Mouse (Mus musculus) embryonic facial prominence, embryonic 13.5 days (tissue): ENCODE data around the gene Atg16l2. TPM values are rescaled to one million over a fixed set of nuclear protein-coding genes. Genes with fewer than 3 reads are reported as not detected.

ENCODE experiments used
- ATAC-seq: fragments of 200-750 bp; cut with Nextera tagmentation; 2 replicates; pipeline ENCODE4 v1.8.0; 2017; ENCODE audit warnings: low read depth; ENCODE audit not compliant: insufficient number of reproducible peaks, insufficient read depth, low FRiP score, low TSS enrichment
- H3K27ac ChIP-seq: fragments of 300-500 bp; sonication (generic); 2 replicates; pipeline ENCODE4 v1.5.1; 2015; ENCODE audit warnings: moderate library complexity, mild to moderate bottlenecking, inconsistent platforms
- H3K27me3 ChIP-seq: fragments of 300-500 bp; sonication (generic); 2 replicates; pipeline ENCODE4 v1.6.1; 2015; ENCODE audit warnings: mild to moderate bottlenecking, inconsistent platforms
- H3K36me3 ChIP-seq: fragments of 300-500 bp; sonication (generic); 2 replicates; pipeline ENCODE4 v1.6.1; 2015; ENCODE audit warnings: mild to moderate bottlenecking, inconsistent platforms
- H3K4me1 ChIP-seq: fragments of 300-500 bp; sonication (generic); 2 replicates; pipeline ENCODE4 v1.6.1; 2015; ENCODE audit warnings: inconsistent platforms
- H3K4me2 ChIP-seq: fragments of 300-500 bp; sonication (generic); 2 replicates; pipeline ENCODE4 v1.6.1; 2015; ENCODE audit warnings: moderate library complexity, mild to moderate bottlenecking, inconsistent platforms
- H3K4me3 ChIP-seq: fragments of 300-500 bp; sonication (generic); 2 replicates; pipeline ENCODE4 v1.5.1; 2015; ENCODE audit warnings: mild to moderate bottlenecking, inconsistent platforms
- H3K9ac ChIP-seq: fragments of 300-500 bp; sonication (generic); 2 replicates; pipeline ENCODE4 v1.6.1; 2015; ENCODE audit warnings: mild to moderate bottlenecking, inconsistent platforms
- H3K9me3 ChIP-seq: fragments of 300-500 bp; sonication (generic); 2 replicates; pipeline ENCODE4 v1.6.1; 2016; ENCODE audit warnings: inconsistent platforms
- WGBS: fragments of 180-500 bp; shearing (Covaris S2); methylation state at CpG from one replicate; pipeline ENCODE4 v1.1.7; 2015; ENCODE audit warnings: mixed read lengths; 5-methylcytosine and 5-hydroxymethylcytosine counted together
- polyA plus RNA-seq: library from polyadenylated mRNA; unstranded; fragments of >200 nt; fragmentation: Nextera tagmentation; extraction: Ambion mirVana; gene quantifications from 2 replicates; pipeline ENCODE4 v1.2.1, GENCODE M21; 2015

The Atg16l2 gene
- polyA plus RNA-seq, 1 experiment from 2014 or later = 15.7 TPM

- Histone ChIP-seq H3K36me3 (peaks cover 33% of the 10 kb centered on the region), H3K4me3 (no peak overlapping the region), H3K4me2 (no peak overlapping the region), H3K4me1 (no peaks in the 10 kb centered on the region), H3K27me3 (no peaks in the 10 kb centered on the region), H3K9me3 (no peaks in the 10 kb centered on the region), H3K27ac (no peak overlapping the region), H3K9ac (no peak overlapping the region)
- WGBS = 87% methylated on average over 4 of the region's 4 CpGs
- ATAC-seq = no peak
Observed at GRCm38 (mm10) chr7:101261941-101262546, 40.0 kb downstream of the Atg16l2 start.

GRCm38 (mm10) chr7:101258482-101258881 lies 43.6 kb downstream of the Atg16l2 start:
- Histone ChIP-seq H3K4me3 (no peak overlapping the region), H3K9me3 (no peaks in the 10 kb centered on the region), H3K27ac (no peak overlapping the region), H3K4me1 (no peaks in the 10 kb centered on the region), H3K9ac (no peak overlapping the region), H3K36me3 (peaks cover 51% of the 10 kb centered on the region), H3K27me3 (no peaks in the 10 kb centered on the region), H3K4me2 (no peak overlapping the region)
- ATAC-seq = no peak

- Histone ChIP-seq H3K27me3 (no peaks in the 10 kb centered on the region), H3K4me1 (no peaks in the 10 kb centered on the region), H3K4me2 (no peak overlapping the region), H3K27ac (no peak overlapping the region), H3K9me3 (no peaks in the 10 kb centered on the region), H3K4me3 (no peak overlapping the region), H3K36me3 (peaks cover 39% of the 10 kb centered on the region), H3K9ac (no peak overlapping the region)
- 74% methylated on average over 2 of the region's 2 CpGs for WGBS
- ATAC-seq = no peak
Observed at GRCm38 (mm10) chr7:101253071-101253470, 49.0 kb downstream of the Atg16l2 start.

- Histone ChIP-seq H3K4me1 (no peaks in the 10 kb centered on the region), H3K36me3 (peaks cover 32% of the 10 kb centered on the region), H3K4me3 (no peak overlapping the region), H3K27ac (no peak overlapping the region), H3K9me3 (no peaks in the 10 kb centered on the region), H3K4me2 (no peak overlapping the region), H3K27me3 (no peaks in the 10 kb centered on the region), H3K9ac (no peak overlapping the region)
- WGBS = 81% methylated on average over 2 of the region's 2 CpGs
- ATAC-seq = no peak
Observed at GRCm38 (mm10) chr7:101249173-101249572, 52.9 kb downstream of the Atg16l2 start.

- H3K9me3 ChIP-seq = no peaks in the 10 kb centered on the region
Observed at GRCm38 (mm10) chr7:101248760-101249159, 53.3 kb downstream of the Atg16l2 start.

GRCm38 (mm10) chr7:101236712-101237473 lies 65.2 kb downstream of the Atg16l2 start:
- Histone ChIP-seq H3K9me3 (no peaks in the 10 kb centered on the region), H3K36me3 (peaks cover 18% of the 10 kb centered on the region), H3K27ac (no peak overlapping the region), H3K27me3 (no peaks in the 10 kb centered on the region), H3K9ac (no peak overlapping the region), H3K4me2 (no peak overlapping the region), H3K4me1 (no peaks in the 10 kb centered on the region), H3K4me3 (no peak overlapping the region)
- 73% methylated on average over 8 of the region's 8 CpGs for WGBS
- ATAC-seq = no peak

More at GRCm38 (mm10) chr7:101248760-101249159, 53.3 kb downstream of the Atg16l2 start:
- WGBS = 93% methylated on average over 4 of the region's 4 CpGs
- Histone ChIP-seq H3K9ac (no peak overlapping the region), H3K27me3 (no peaks in the 10 kb centered on the region), H3K36me3 (peaks cover 28% of the 10 kb centered on the region), H3K4me2 (no peak overlapping the region), H3K4me3 (no peak overlapping the region), H3K4me1 (no peaks in the 10 kb centered on the region), H3K27ac (no peak overlapping the region)
- ATAC-seq = no peak

GRCm38 (mm10) chr7:101232716-101233115 lies 69.3 kb downstream of the Atg16l2 start:
- Histone ChIP-seq H3K4me1 (no peaks in the 10 kb centered on the region), H3K4me2 (no peak overlapping the region), H3K27me3 (no peaks in the 10 kb centered on the region), H3K27ac (no peak overlapping the region), H3K4me3 (no peak overlapping the region), H3K36me3 (peaks cover 5% of the 10 kb centered on the region), H3K9me3 (no peaks in the 10 kb centered on the region), H3K9ac (no peak overlapping the region)
- 80% methylated on average over 3 of the region's 3 CpGs for WGBS
- ATAC-seq = no peak

GRCm38 (mm10) chr7:101231458-101231857 lies 70.6 kb downstream of the Atg16l2 start:
- H3K36me3 ChIP-seq = peaks cover 5% of the 10 kb centered on the region
- H3K4me2 ChIP-seq = no peak overlapping the region
- H3K27ac ChIP-seq = no peak overlapping the region
- no peaks in the 10 kb centered on the region for H3K9me3 ChIP-seq
- H3K27me3 ChIP-seq = no peaks in the 10 kb centered on the region
- no peak overlapping the region for H3K4me3 ChIP-seq
- H3K4me1 ChIP-seq = no peaks in the 10 kb centered on the region
- WGBS = 55% methylated on average over 1 of the region's 2 CpGs
- H3K9ac ChIP-seq = no peak overlapping the region
- ATAC-seq = no peak

GRCm38 (mm10) chr7:101229336-101229735 lies 72.7 kb downstream of the Atg16l2 start:
- H3K4me1 ChIP-seq = no peaks in the 10 kb centered on the region
- no peak overlapping the region for H3K4me2 ChIP-seq
- 62% methylated on average over 1 of the region's 1 CpGs for WGBS
- no peak for ATAC-seq
- H3K36me3 ChIP-seq = no peaks in the 10 kb centered on the region
- H3K9me3 ChIP-seq = no peaks in the 10 kb centered on the region
- H3K4me3 ChIP-seq = no peak overlapping the region
- H3K27ac ChIP-seq = no peak overlapping the region
- H3K9ac ChIP-seq = no peak overlapping the region
- H3K27me3 ChIP-seq = no peaks in the 10 kb centered on the region

GRCm38 (mm10) chr7:101223501-101223900 lies 78.5 kb downstream of the Atg16l2 start:
- 94% methylated on average over 2 of the region's 2 CpGs for WGBS
- Histone ChIP-seq H3K4me1 (no peaks in the 10 kb centered on the region), H3K27me3 (no peaks in the 10 kb centered on the region), H3K9me3 (no peaks in the 10 kb centered on the region), H3K36me3 (no peaks in the 10 kb centered on the region), H3K4me3 (no peak overlapping the region), H3K4me2 (no peak overlapping the region), H3K27ac (no peak overlapping the region), H3K9ac (no peak overlapping the region)
- ATAC-seq = no peak

- no peak overlapping the region for H3K4me2 ChIP-seq
- WGBS = 82% methylated on average over 2 of the region's 2 CpGs
Observed at GRCm38 (mm10) chr7:101216724-101217123, 85.3 kb downstream of the Atg16l2 start.

More at GRCm38 (mm10) chr7:101216724-101217123, 85.3 kb downstream of the Atg16l2 start:
- Histone ChIP-seq H3K9ac (no peak overlapping the region), H3K4me3 (no peak overlapping the region), H3K27me3 (no peaks in the 10 kb centered on the region), H3K27ac (no peak overlapping the region), H3K9me3 (no peaks in the 10 kb centered on the region), H3K36me3 (peaks cover 5% of the 10 kb centered on the region; the same call in 1 of the 2 replicates), H3K4me1 (no peaks in the 10 kb centered on the region)
- no peak for ATAC-seq
